Mouse (Mus musculus): Measurements from ENCODE around the gene BC025920. TPM values are rescaled to one million over a fixed set of nuclear protein-coding genes. Genes with fewer than 3 reads are reported as not detected.

The BC025920 gene
- polyA plus RNA-seq, 1 experiment: 1.8 TPM

GRCm38 (mm10) chr10:81641566-81641965 lies 35.5 kb downstream of the BC025920 start:
- Histone ChIP-seq H3K27ac (ENCODE audit: insufficient read depth, low read length) (no peak overlapping the region), H3K4me3 (ENCODE audit: extremely low read depth, insufficient read depth, insufficient read length) (no peak overlapping the region), H3K4me1 (ENCODE audit: control insufficient read depth, insufficient read depth, insufficient read length) (peaks cover 7% of the 10 kb centered on the region; the same call in 1 of the 2 replicates), H3K27me3 (ENCODE audit: control insufficient read depth, insufficient read depth, low read length) (no peaks in the 10 kb centered on the region), H3K36me3 (ENCODE audit: control insufficient read depth, insufficient read depth, low read length) (no peaks in the 10 kb centered on the region)
- DNase-seq (ENCODE audit: low read depth in 1 of 2, low spot score in 2 of 2): no peak
- TF ChIP-seq CTCF (IDR thresholded peaks at IDR 0.05; ENCODE audit: extremely low read depth, insufficient read depth, insufficient read length, insufficient replicate concordance): no peak
- TF ChIP-seq POLR2A (IDR thresholded peaks at IDR 0.05; ENCODE audit: low read depth, low read length): no peak
- WGBS: 95% methylated on average over 2 of the region's 2 CpGs

- Histone ChIP-seq H3K4me3 (ENCODE audit: extremely low read depth, insufficient read depth, insufficient read length) (no peak overlapping the region), H3K27me3 (ENCODE audit: control insufficient read depth, insufficient read depth, low read length) (no peaks in the 10 kb centered on the region), H3K4me1 (ENCODE audit: control insufficient read depth, insufficient read depth, insufficient read length) (peaks cover 7% of the 10 kb centered on the region; the same call in 1 of the 2 replicates), H3K36me3 (ENCODE audit: control insufficient read depth, insufficient read depth, low read length) (no peaks in the 10 kb centered on the region), H3K27ac (ENCODE audit: insufficient read depth, low read length) (no peak overlapping the region)
- no peak for DNase-seq (ENCODE audit: low read depth in 1 of 2, low spot score in 2 of 2)
- 83% methylated on average over 8 of the region's 8 CpGs for WGBS
- no peak for TF ChIP-seq POLR2A (IDR thresholded peaks at IDR 0.05; ENCODE audit: low read depth, low read length)
- no peak for TF ChIP-seq CTCF (IDR thresholded peaks at IDR 0.05; ENCODE audit: extremely low read depth, insufficient read depth, insufficient read length, insufficient replicate concordance)
Measured at GRCm38 (mm10) chr10:81641978-81642647, 36.0 kb downstream of the BC025920 start.

GRCm38 (mm10) chr10:81642648-81643448 lies 36.8 kb downstream of the BC025920 start:
- H3K4me3 ChIP-seq (ENCODE audit: extremely low read depth, insufficient read depth, insufficient read length): peak overlapping the region; percentile 83
- 21% methylated on average over 24 of the region's 24 CpGs for WGBS
- TF ChIP-seq POLR2A (IDR thresholded peaks at IDR 0.05; ENCODE audit: low read depth, low read length) (no peak), CTCF (IDR thresholded peaks at IDR 0.05; ENCODE audit: extremely low read depth, insufficient read depth, insufficient read length, insufficient replicate concordance) (no peak)
- no peaks in the 10 kb centered on the region for H3K36me3 ChIP-seq (ENCODE audit: control insufficient read depth, insufficient read depth, low read length)
- peaks cover 7% of the 10 kb centered on the region; the same call in 1 of the 2 replicates for H3K4me1 ChIP-seq (ENCODE audit: control insufficient read depth, insufficient read depth, insufficient read length)
- no peaks in the 10 kb centered on the region for H3K27me3 ChIP-seq (ENCODE audit: control insufficient read depth, insufficient read depth, low read length)
- DNase-seq (ENCODE audit: low read depth in 1 of 2, low spot score in 2 of 2): no peak
- peak overlapping the region; percentile 88 for H3K27ac ChIP-seq (ENCODE audit: insufficient read depth, low read length)

GRCm38 (mm10) chr10:81643449-81644055 lies 37.5 kb downstream of the BC025920 start:
- Histone ChIP-seq H3K27me3 (ENCODE audit: control insufficient read depth, insufficient read depth, low read length) (no peaks in the 10 kb centered on the region), H3K36me3 (ENCODE audit: control insufficient read depth, insufficient read depth, low read length) (no peaks in the 10 kb centered on the region), H3K4me3 (ENCODE audit: extremely low read depth, insufficient read depth, insufficient read length) (peak overlapping the region; percentile 83), H3K27ac (ENCODE audit: insufficient read depth, low read length) (peak overlapping the region; percentile 88), H3K4me1 (ENCODE audit: control insufficient read depth, insufficient read depth, insufficient read length) (peaks cover 7% of the 10 kb centered on the region; the same call in 1 of the 2 replicates)
- under 1% methylated on average over 75 of the region's 75 CpGs for WGBS
- DNase-seq (ENCODE audit: low read depth in 1 of 2, low spot score in 2 of 2): peak; percentile 88 to 96
- 0 out of 2 replicates have a peak, but pooled peaks have one; percentile 15 for TF ChIP-seq CTCF (IDR thresholded peaks at IDR 0.05; ENCODE audit: extremely low read depth, insufficient read depth, insufficient read length, insufficient replicate concordance)
- TF ChIP-seq POLR2A (IDR thresholded peaks at IDR 0.05; ENCODE audit: low read depth, low read length): peak; percentile 91

- Histone ChIP-seq H3K27me3 (ENCODE audit: control insufficient read depth, insufficient read depth, low read length) (no peaks in the 10 kb centered on the region), H3K27ac (ENCODE audit: insufficient read depth, low read length) (no peak overlapping the region), H3K36me3 (ENCODE audit: control insufficient read depth, insufficient read depth, low read length) (no peaks in the 10 kb centered on the region), H3K4me3 (ENCODE audit: extremely low read depth, insufficient read depth, insufficient read length) (peak overlapping the region; percentile 83), H3K4me1 (ENCODE audit: control insufficient read depth, insufficient read depth, insufficient read length) (peaks cover 7% of the 10 kb centered on the region; the same call in 1 of the 2 replicates)
- WGBS: 57% methylated on average over 2 of the region's 2 CpGs
- no peak for TF ChIP-seq POLR2A (IDR thresholded peaks at IDR 0.05; ENCODE audit: low read depth, low read length)
- no peak for TF ChIP-seq CTCF (IDR thresholded peaks at IDR 0.05; ENCODE audit: extremely low read depth, insufficient read depth, insufficient read length, insufficient replicate concordance)
- no peak for DNase-seq (ENCODE audit: low read depth in 1 of 2, low spot score in 2 of 2)
Measured at GRCm38 (mm10) chr10:81644162-81644561, 38.1 kb downstream of the BC025920 start.

- H3K36me3 ChIP-seq (ENCODE audit: control insufficient read depth, insufficient read depth, low read length): no peaks in the 10 kb centered on the region
- no peaks in the 10 kb centered on the region for H3K27me3 ChIP-seq (ENCODE audit: control insufficient read depth, insufficient read depth, low read length)
- no peak overlapping the region for H3K27ac ChIP-seq (ENCODE audit: insufficient read depth, low read length)
- DNase-seq (ENCODE audit: low read depth in 1 of 2, low spot score in 2 of 2): no peak
- WGBS: 97% methylated on average over 18 of the region's 18 CpGs
- H3K4me3 ChIP-seq (ENCODE audit: extremely low read depth, insufficient read depth, insufficient read length): no peak overlapping the region
- TF ChIP-seq POLR2A (IDR thresholded peaks at IDR 0.05; ENCODE audit: low read depth, low read length): no peak
- TF ChIP-seq CTCF (IDR thresholded peaks at IDR 0.05; ENCODE audit: extremely low read depth, insufficient read depth, insufficient read length, insufficient replicate concordance): no peak
- H3K4me1 ChIP-seq (ENCODE audit: control insufficient read depth, insufficient read depth, insufficient read length): peaks cover 7% of the 10 kb centered on the region; the same call in 1 of the 2 replicates
Measured at GRCm38 (mm10) chr10:81644716-81645115, 38.6 kb downstream of the BC025920 start.

All from spleen, adult 2 months (tissue).